Mouse (Mus musculus): ENCODE data around the gene Slf2. TPM values are rescaled to one million over a fixed set of nuclear protein-coding genes. Genes with fewer than 3 reads are reported as not detected.
A peak's percentile ranks its signal among the peaks of the same experiment; 100 is the strongest.

Gene Slf2
- polyA plus RNA-seq (2014; fragmentation: Nextera tagmentation; extraction: Ambion mirVana): 52.2 and 57.3 TPM in 2 replicates

DNA sequence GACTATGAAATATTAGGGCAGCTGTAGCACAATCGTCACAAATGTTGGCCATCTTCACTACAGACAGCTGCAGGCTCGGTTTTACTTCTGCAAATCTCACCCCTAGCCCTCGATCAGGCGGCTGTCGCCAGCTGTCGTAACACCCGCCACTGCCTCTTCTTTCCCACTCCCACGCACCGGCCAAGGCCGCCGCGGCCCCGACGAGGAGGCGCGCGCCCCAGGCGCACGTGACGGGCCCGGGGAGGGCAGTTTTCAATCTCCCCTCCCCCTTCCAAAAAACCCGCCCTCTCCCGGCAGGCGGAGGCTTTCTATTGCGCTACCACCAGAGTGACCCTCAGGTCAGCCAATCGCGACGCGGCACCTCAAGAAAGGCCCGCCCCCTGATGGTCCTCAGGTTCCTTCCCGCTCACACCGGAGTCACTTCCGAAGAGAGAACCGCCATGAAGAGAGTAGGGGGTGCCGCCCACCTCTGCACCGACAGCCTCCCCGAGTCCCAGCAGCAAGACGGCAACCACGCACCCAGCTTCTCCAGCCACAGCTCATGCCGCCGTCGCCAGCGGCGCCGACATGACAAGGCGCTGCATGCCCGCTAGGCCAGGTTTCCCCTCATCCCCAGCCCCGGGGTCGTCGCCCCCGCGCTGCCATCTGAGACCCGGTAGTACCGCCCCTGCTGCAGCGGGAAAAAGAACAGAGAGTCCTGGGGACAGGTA is at the start of gene Slf2:
Slf2 (plus strand) TSS at position 408 of the 710 bp plus-strand sequence.
- Histone ChIP-seq H3K27ac (replicated peaks; ENCODE audit: low read depth, low read length) (peak within 1 kb of the TSS; percentile 75), H3K9ac (replicated peaks; ENCODE audit: low read length) (peak within 1 kb of the TSS; percentile 90), H3K9me3 (replicated peaks; ENCODE audit: control insufficient read depth, low read length) (no peaks in the 10 kb centered on the region), H3K4me2 (ENCODE audit: low read depth, low read length) (peak within 1 kb of the TSS; percentile 70), H3K36me3 (replicated peaks; ENCODE audit: control insufficient read depth, insufficient read depth, low read depth, low read length) (peaks cover 5% of the 10 kb centered on the region), H3K4me3 (ENCODE audit: low read depth, low read length) (peak within 1 kb of the TSS; percentile 99), H3K27me3 (ENCODE audit: control insufficient read depth, insufficient read depth, low read length) (no peaks in the 10 kb centered on the region), H3K4me1 (ENCODE audit: control insufficient read depth, insufficient read depth, low read length) (no peaks in the 10 kb centered on the region)
- DNase-seq (ENCODE audit: low spot score): peak; percentile 99
- WGBS: under 1% methylated on average over 55 of the region's 55 CpGs
- ATAC-seq (replicated peaks; ENCODE audit: insufficient number of reproducible peaks, low FRiP score, low TSS enrichment, low read depth): peak; percentile 95

DNA sequence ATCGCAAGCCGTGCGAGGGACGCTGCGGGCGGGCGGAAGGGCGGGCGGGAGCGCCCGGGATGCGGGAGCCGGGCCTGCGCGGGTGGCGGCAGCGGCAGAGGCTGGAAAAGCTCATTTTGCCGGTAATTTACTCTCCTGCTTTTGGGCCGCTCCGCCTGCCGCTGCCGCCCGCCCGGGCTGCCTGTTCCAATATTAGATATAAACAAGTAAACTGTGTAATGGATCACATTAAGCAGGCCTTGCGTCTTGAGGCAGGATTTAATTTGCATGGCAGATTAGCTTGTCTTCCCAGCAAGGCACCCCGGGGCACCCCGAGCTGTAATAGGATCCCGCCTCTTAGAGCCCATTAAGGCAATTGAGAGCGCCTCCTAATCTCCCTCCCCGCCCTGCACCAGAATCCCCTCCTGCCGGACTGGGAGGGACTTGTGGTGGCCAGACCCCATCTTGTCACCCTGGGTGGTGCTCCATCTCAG is 48.4 kb upstream of the Slf2 start:
- Histone ChIP-seq H3K4me2 (ENCODE audit: low read depth, low read length) (peak overlapping the region; percentile 70), H3K9ac (replicated peaks; ENCODE audit: low read length) (peak overlapping the region; percentile 62), H3K36me3 (replicated peaks; ENCODE audit: control insufficient read depth, insufficient read depth, low read depth, low read length) (no peaks in the 10 kb centered on the region), H3K27me3 (ENCODE audit: control insufficient read depth, insufficient read depth, low read length) (peaks cover 11% of the 10 kb centered on the region), H3K4me1 (ENCODE audit: control insufficient read depth, insufficient read depth, low read length) (peaks cover 5% of the 10 kb centered on the region; the same call in 1 of the 2 replicates), H3K9me3 (replicated peaks; ENCODE audit: control insufficient read depth, low read length) (no peaks in the 10 kb centered on the region), H3K4me3 (ENCODE audit: low read depth, low read length) (peak overlapping the region; percentile 28), H3K27ac (replicated peaks; ENCODE audit: low read depth, low read length) (peak overlapping the region; percentile 56)
- WGBS: under 1% methylated on average over 31 of the region's 31 CpGs
- ATAC-seq (replicated peaks; ENCODE audit: insufficient number of reproducible peaks, low FRiP score, low TSS enrichment, low read depth): 0 out of 2 replicates have a peak, but pooled peaks have one; percentile 34
- peak; percentile 72 for DNase-seq (ENCODE audit: low spot score)

DNA sequence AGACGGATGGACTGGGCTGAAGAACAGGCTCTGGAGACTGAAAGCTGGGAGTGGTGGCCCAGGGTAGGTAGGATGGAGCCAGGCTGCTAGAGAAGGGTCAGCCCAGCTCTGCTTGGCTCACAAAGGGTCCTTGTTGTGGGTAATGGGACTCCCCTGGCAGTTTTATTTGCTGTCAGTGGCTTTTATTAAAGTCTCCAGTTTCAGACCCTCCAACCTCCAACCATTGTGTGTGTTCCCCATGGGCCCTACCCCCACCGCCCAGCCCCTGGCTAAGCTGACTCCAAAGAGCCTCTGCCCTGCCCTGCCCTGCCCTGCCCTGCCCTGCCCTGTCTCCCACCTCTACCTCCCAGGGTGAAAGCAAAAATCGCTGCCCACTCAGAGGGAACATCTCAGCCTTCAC is 46.6 kb upstream of the Slf2 start:
- 12% methylated on average over 3 of the region's 3 CpGs for WGBS
- Histone ChIP-seq H3K4me2 (ENCODE audit: low read depth, low read length) (no peak overlapping the region), H3K9me3 (replicated peaks; ENCODE audit: control insufficient read depth, low read length) (no peaks in the 10 kb centered on the region), H3K9ac (replicated peaks; ENCODE audit: low read length) (no peak overlapping the region), H3K27me3 (ENCODE audit: control insufficient read depth, insufficient read depth, low read length) (peaks cover 11% of the 10 kb centered on the region), H3K36me3 (replicated peaks; ENCODE audit: control insufficient read depth, insufficient read depth, low read depth, low read length) (no peaks in the 10 kb centered on the region), H3K4me1 (ENCODE audit: control insufficient read depth, insufficient read depth, low read length) (peaks cover 5% of the 10 kb centered on the region; the same call in 1 of the 2 replicates), H3K4me3 (ENCODE audit: low read depth, low read length) (no peak overlapping the region), H3K27ac (replicated peaks; ENCODE audit: low read depth, low read length) (no peak overlapping the region)
- DNase-seq (ENCODE audit: low spot score) (no peak), ATAC-seq (replicated peaks; ENCODE audit: insufficient number of reproducible peaks, low FRiP score, low TSS enrichment, low read depth) (no peak)

DNA sequence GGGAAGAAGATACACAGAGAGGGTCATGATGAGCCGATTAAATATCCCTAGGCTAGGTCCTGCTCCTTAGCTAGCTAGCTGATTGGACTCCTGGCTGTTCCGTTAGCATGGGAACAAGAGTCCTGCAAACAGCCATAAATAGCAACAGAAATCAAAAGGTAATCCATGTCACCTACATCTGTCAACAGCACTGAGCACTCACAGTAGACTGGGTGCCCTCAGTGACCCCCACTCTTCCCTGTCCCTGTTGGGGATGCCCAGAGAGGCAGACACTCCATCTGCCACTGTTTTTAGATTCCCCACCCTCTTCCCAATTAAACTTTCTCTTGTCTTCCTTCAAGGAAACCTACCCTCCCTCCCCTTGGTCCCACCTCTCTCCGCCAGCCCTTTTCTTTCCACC is 44.5 kb upstream of the Slf2 start:
- no peak for DNase-seq (ENCODE audit: low spot score)
- Histone ChIP-seq H3K4me3 (ENCODE audit: low read depth, low read length) (no peak overlapping the region), H3K9me3 (replicated peaks; ENCODE audit: control insufficient read depth, low read length) (no peaks in the 10 kb centered on the region), H3K27me3 (ENCODE audit: control insufficient read depth, insufficient read depth, low read length) (peaks cover 5% of the 10 kb centered on the region), H3K36me3 (replicated peaks; ENCODE audit: control insufficient read depth, insufficient read depth, low read depth, low read length) (no peaks in the 10 kb centered on the region), H3K4me2 (ENCODE audit: low read depth, low read length) (no peak overlapping the region), H3K27ac (replicated peaks; ENCODE audit: low read depth, low read length) (no peak overlapping the region), H3K4me1 (ENCODE audit: control insufficient read depth, insufficient read depth, low read length) (peaks cover 5% of the 10 kb centered on the region; the same call in 1 of the 2 replicates), H3K9ac (replicated peaks; ENCODE audit: low read length) (no peak overlapping the region)
- no peak for ATAC-seq (replicated peaks; ENCODE audit: insufficient number of reproducible peaks, low FRiP score, low TSS enrichment, low read depth)
- WGBS: 22% methylated on average over 3 of the region's 3 CpGs

DNA sequence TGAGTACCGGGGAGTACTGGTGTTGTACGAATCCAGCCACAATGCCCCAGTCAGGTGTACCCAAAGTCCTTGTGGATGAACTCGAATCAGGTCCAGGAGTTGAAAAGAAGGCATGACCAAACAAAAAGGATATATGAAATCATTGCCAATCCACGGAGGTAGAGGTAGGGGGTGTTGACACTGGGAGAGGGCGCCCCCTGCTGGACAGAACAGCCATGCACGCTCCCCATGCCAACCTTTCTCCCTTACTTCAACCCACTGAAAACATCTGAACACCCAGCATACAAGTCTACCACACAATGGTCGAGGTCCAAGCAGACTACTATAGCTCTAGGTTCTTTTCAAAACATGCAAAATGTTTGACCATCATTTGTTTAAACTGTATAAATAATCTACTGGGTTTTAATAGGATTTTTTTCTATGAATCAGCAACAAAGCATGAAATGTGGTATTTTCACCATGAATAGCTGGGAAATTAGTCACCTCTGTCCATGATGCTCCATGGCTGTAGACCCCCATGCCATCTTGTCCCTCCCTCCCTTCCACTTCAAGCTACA is 43.2 kb upstream of the Slf2 start:
- no peaks in the 10 kb centered on the region for H3K9me3 ChIP-seq (replicated peaks; ENCODE audit: control insufficient read depth, low read length)
- H3K36me3 ChIP-seq (replicated peaks; ENCODE audit: control insufficient read depth, insufficient read depth, low read depth, low read length): no peaks in the 10 kb centered on the region
- no peak overlapping the region for H3K4me3 ChIP-seq (ENCODE audit: low read depth, low read length)
- no peak for ATAC-seq (replicated peaks; ENCODE audit: insufficient number of reproducible peaks, low FRiP score, low TSS enrichment, low read depth)
- 17% methylated on average over 7 of the region's 7 CpGs for WGBS
- DNase-seq (ENCODE audit: low spot score): peak; percentile 72
- H3K4me2 ChIP-seq (ENCODE audit: low read depth, low read length): no peak overlapping the region
- H3K9ac ChIP-seq (replicated peaks; ENCODE audit: low read length): no peak overlapping the region
- peaks cover 2% of the 10 kb centered on the region; the same call in 1 of the 2 replicates for H3K4me1 ChIP-seq (ENCODE audit: control insufficient read depth, insufficient read depth, low read length)
- no peak overlapping the region for H3K27ac ChIP-seq (replicated peaks; ENCODE audit: low read depth, low read length)
- no peaks in the 10 kb centered on the region; the same call in 1 of the 2 replicates for H3K27me3 ChIP-seq (ENCODE audit: control insufficient read depth, insufficient read depth, low read length)

DNA sequence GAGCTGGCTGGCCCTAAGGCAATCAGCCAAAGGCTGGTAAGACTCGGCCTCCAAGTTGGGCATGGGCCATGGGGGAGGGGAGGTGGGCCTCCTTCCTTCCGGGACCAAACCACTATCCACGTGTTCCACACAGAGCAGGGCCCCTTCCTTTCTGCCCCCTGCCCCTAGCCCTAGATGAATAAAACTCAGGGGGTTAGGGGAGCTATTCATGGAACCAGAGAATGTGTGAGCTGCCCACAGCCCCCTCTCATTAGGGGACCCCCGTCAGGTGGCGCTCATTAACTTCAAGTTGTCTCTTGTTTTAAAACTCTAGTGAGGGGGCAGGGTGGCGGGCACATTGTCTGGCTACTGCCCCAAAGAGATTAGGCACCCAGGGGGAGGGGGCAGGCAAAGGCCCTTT is 41.4 kb upstream of the Slf2 start:
- Histone ChIP-seq H3K27me3 (ENCODE audit: control insufficient read depth, insufficient read depth, low read length) (no peaks in the 10 kb centered on the region; the same call in 1 of the 2 replicates), H3K27ac (replicated peaks; ENCODE audit: low read depth, low read length) (no peak overlapping the region), H3K36me3 (replicated peaks; ENCODE audit: control insufficient read depth, insufficient read depth, low read depth, low read length) (no peaks in the 10 kb centered on the region), H3K4me2 (ENCODE audit: low read depth, low read length) (no peak overlapping the region), H3K4me3 (ENCODE audit: low read depth, low read length) (no peak overlapping the region), H3K9ac (replicated peaks; ENCODE audit: low read length) (no peak overlapping the region), H3K4me1 (ENCODE audit: control insufficient read depth, insufficient read depth, low read length) (peaks cover 5% of the 10 kb centered on the region), H3K9me3 (replicated peaks; ENCODE audit: control insufficient read depth, low read length) (no peaks in the 10 kb centered on the region)
- no peak for DNase-seq (ENCODE audit: low spot score)
- ATAC-seq (replicated peaks; ENCODE audit: insufficient number of reproducible peaks, low FRiP score, low TSS enrichment, low read depth): no peak
- 14% methylated on average over 6 of the region's 6 CpGs for WGBS

DNA sequence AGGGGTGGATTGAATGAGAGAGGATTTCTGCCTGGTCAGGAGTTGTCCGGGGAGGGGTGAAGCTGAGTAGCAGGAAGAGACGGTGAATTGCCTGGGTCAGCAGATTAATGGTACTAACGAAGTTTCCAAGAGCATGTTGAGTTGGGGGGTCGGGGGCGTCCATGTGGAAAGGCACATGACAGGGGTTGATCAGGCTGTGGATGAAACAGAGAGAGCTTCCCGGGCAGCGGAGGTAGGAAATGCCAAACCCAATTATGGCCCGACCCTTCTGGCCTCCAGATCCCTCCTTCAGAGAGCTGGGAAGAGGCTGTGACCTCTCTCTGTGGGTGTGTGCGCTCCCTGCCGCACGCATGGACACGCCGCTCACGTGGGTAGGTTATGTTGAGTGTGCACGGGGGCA is 39.5 kb upstream of the Slf2 start:
- no peak for DNase-seq (ENCODE audit: low spot score)

More for the DNA sequence above, 39.5 kb upstream of the Slf2 start:
- WGBS: 38% methylated on average over 15 of the region's 15 CpGs
- no peak overlapping the region for H3K27ac ChIP-seq (replicated peaks; ENCODE audit: low read depth, low read length)
- H3K4me3 ChIP-seq (ENCODE audit: low read depth, low read length): no peak overlapping the region
- no peaks in the 10 kb centered on the region; the same call in 1 of the 2 replicates for H3K27me3 ChIP-seq (ENCODE audit: control insufficient read depth, insufficient read depth, low read length)
- H3K9ac ChIP-seq (replicated peaks; ENCODE audit: low read length): no peak overlapping the region
- ATAC-seq (replicated peaks; ENCODE audit: insufficient number of reproducible peaks, low FRiP score, low TSS enrichment, low read depth): no peak
- H3K4me2 ChIP-seq (ENCODE audit: low read depth, low read length): no peak overlapping the region
- H3K4me1 ChIP-seq (ENCODE audit: control insufficient read depth, insufficient read depth, low read length): peaks cover 5% of the 10 kb centered on the region
- no peaks in the 10 kb centered on the region for H3K9me3 ChIP-seq (replicated peaks; ENCODE audit: control insufficient read depth, low read length)
- H3K36me3 ChIP-seq (replicated peaks; ENCODE audit: control insufficient read depth, insufficient read depth, low read depth, low read length): no peaks in the 10 kb centered on the region

Measured in embryonic facial prominence, embryonic 11.5 days (tissue).